Mouse (Mus musculus): ENCODE measurements around the gene Ckap4.
"Not testable (repeated sequence)": the region's sequence is repeated elsewhere in the genome, so short reads cannot be mapped to it uniquely, and the experiment has no call there.

Ckap4 gene

GRCm38 (mm10) chr10:84549146-84549919 is 15.5 kb upstream of the Ckap4 start:
- DNase-seq, result no peak

- no peak for DNase-seq
These were observed 11.2 kb upstream of the Ckap4 start for GRCm38 (mm10) chr10:84544841-84545610.

- no peak for DNase-seq
These were observed 9.2 kb upstream of the Ckap4 start for GRCm38 (mm10) chr10:84542802-84543658.

GRCm38 (mm10) chr10:84539651-84540050 is 5.8 kb upstream of the Ckap4 start:
- no peak for DNase-seq

- peak; percentile 28 for DNase-seq
These were observed 2.0 kb upstream of the Ckap4 start for GRCm38 (mm10) chr10:84535859-84536258.

- no peak for DNase-seq
These were observed 1.6 kb upstream of the Ckap4 start for GRCm38 (mm10) chr10:84535458-84535857.

GRCm38 (mm10) chr10:84532911-84533882 is 665 bp downstream of the Ckap4 start:
- DNase-seq, result peak; percentile 55

GRCm38 (mm10) chr10:84532191-84532889 is 1.5 kb downstream of the Ckap4 start:
- DNase-seq, result no peak

GRCm38 (mm10) chr10:84531576-84531975 is 2.3 kb downstream of the Ckap4 start:
- DNase-seq, result no peak

- DNase-seq, result no peak
These were observed 3.5 kb downstream of the Ckap4 start for GRCm38 (mm10) chr10:84530388-84530787.

- DNase-seq, result no peak
These were observed 6.2 kb downstream of the Ckap4 start for GRCm38 (mm10) chr10:84527631-84528030.

- DNase-seq, result no peak
These were observed 6.8 kb downstream of the Ckap4 start for GRCm38 (mm10) chr10:84527070-84527469.

GRCm38 (mm10) chr10:84526488-84526887 is 7.4 kb downstream of the Ckap4 start:
- no peak for DNase-seq

- DNase-seq, result no peak
These were observed 10.2 kb downstream of the Ckap4 start for GRCm38 (mm10) chr10:84523682-84524081.

- DNase-seq, result peak; percentile 44
These were observed 17.4 kb downstream of the Ckap4 start for GRCm38 (mm10) chr10:84516414-84516927.

- not testable (repeated sequence) for DNase-seq
These were observed 17.9 kb downstream of the Ckap4 start for GRCm38 (mm10) chr10:84515980-84516379.

- DNase-seq, result peak; percentile 61
These were observed 18.3 kb downstream of the Ckap4 start for GRCm38 (mm10) chr10:84515512-84515950.

GRCm38 (mm10) chr10:84514038-84514578 is 19.8 kb downstream of the Ckap4 start:
- DNase-seq, result peak; percentile 61

GRCm38 (mm10) chr10:84512766-84513165 is 21.1 kb downstream of the Ckap4 start:
- no peak for DNase-seq

- DNase-seq, result no peak
These were observed 25.3 kb downstream of the Ckap4 start for GRCm38 (mm10) chr10:84508603-84509002.

- DNase-seq, result no peak
These were observed 35.0 kb downstream of the Ckap4 start for GRCm38 (mm10) chr10:84498867-84499266.
